Mouse (Mus musculus): Measurements from ENCODE around the gene Snap47. TPM values are rescaled to one million over a fixed set of nuclear protein-coding genes. Genes with fewer than 3 reads are reported as not detected.

The Snap47 gene
- polyA plus RNA-seq, 1 experiment from 2014 or later, result 445 TPM

- H3K27me3 ChIP-seq (replicated peaks; ENCODE audit: control insufficient read depth, insufficient read depth, low read length), result no peaks in the 10 kb centered on the region
- peaks cover 15% of the 10 kb centered on the region for H3K36me3 ChIP-seq (ENCODE audit: control insufficient read depth, insufficient read depth)
- H3K9ac ChIP-seq (replicated peaks; ENCODE audit: low read depth, low read length), result no peak overlapping the region
- H3K4me1 ChIP-seq (replicated peaks; ENCODE audit: control insufficient read depth, insufficient read depth, low read length), result no peaks in the 10 kb centered on the region
- H3K27ac ChIP-seq (ENCODE audit: low read length), result no peak overlapping the region
- no peak for ATAC-seq
- no peak overlapping the region for H3K4me3 ChIP-seq (replicated peaks; ENCODE audit: low read length)
- WGBS, result 91% methylated on average over 1 of the region's 1 CpGs
- no peak overlapping the region for H3K4me2 ChIP-seq (ENCODE audit: low read length)
- no peaks in the 10 kb centered on the region for H3K9me3 ChIP-seq (ENCODE audit: control insufficient read depth, low read length)
Measured at GRCm38 (mm10) chr11:59429959-59430358, 21.0 kb downstream of the Snap47 start.

GRCm38 (mm10) chr11:59428057-59428660 is 22.8 kb downstream of the Snap47 start:
- H3K4me2 ChIP-seq (ENCODE audit: low read length), result no peak overlapping the region
- peaks cover 14% of the 10 kb centered on the region for H3K36me3 ChIP-seq (ENCODE audit: control insufficient read depth, insufficient read depth)
- H3K27me3 ChIP-seq (replicated peaks; ENCODE audit: control insufficient read depth, insufficient read depth, low read length), result no peaks in the 10 kb centered on the region
- no peak overlapping the region for H3K9ac ChIP-seq (replicated peaks; ENCODE audit: low read depth, low read length)
- H3K4me1 ChIP-seq (replicated peaks; ENCODE audit: control insufficient read depth, insufficient read depth, low read length), result no peaks in the 10 kb centered on the region
- no peak overlapping the region for H3K27ac ChIP-seq (ENCODE audit: low read length)
- WGBS, result 91% methylated on average over 9 of the region's 9 CpGs
- no peak for ATAC-seq
- H3K9me3 ChIP-seq (ENCODE audit: control insufficient read depth, low read length), result no peaks in the 10 kb centered on the region
- H3K4me3 ChIP-seq (replicated peaks; ENCODE audit: low read length), result no peak overlapping the region

GRCm38 (mm10) chr11:59425671-59426101 is 25.3 kb downstream of the Snap47 start:
- Histone ChIP-seq H3K36me3 (ENCODE audit: control insufficient read depth, insufficient read depth) (peaks cover 17% of the 10 kb centered on the region), H3K4me2 (ENCODE audit: low read length) (no peak overlapping the region), H3K4me3 (replicated peaks; ENCODE audit: low read length) (no peak overlapping the region), H3K9me3 (ENCODE audit: control insufficient read depth, low read length) (no peaks in the 10 kb centered on the region), H3K27ac (ENCODE audit: low read length) (no peak overlapping the region), H3K9ac (replicated peaks; ENCODE audit: low read depth, low read length) (no peak overlapping the region), H3K27me3 (replicated peaks; ENCODE audit: control insufficient read depth, insufficient read depth, low read length) (no peaks in the 10 kb centered on the region), H3K4me1 (replicated peaks; ENCODE audit: control insufficient read depth, insufficient read depth, low read length) (no peaks in the 10 kb centered on the region)
- WGBS, result 60% methylated on average over 7 of the region's 7 CpGs
- no peak for ATAC-seq

GRCm38 (mm10) chr11:59423010-59423588 is 27.9 kb downstream of the Snap47 start:
- Histone ChIP-seq H3K27me3 (replicated peaks; ENCODE audit: control insufficient read depth, insufficient read depth, low read length) (no peaks in the 10 kb centered on the region), H3K4me2 (ENCODE audit: low read length) (no peak overlapping the region), H3K4me3 (replicated peaks; ENCODE audit: low read length) (no peak overlapping the region), H3K36me3 (ENCODE audit: control insufficient read depth, insufficient read depth) (peaks cover 17% of the 10 kb centered on the region), H3K4me1 (replicated peaks; ENCODE audit: control insufficient read depth, insufficient read depth, low read length) (no peaks in the 10 kb centered on the region), H3K27ac (ENCODE audit: low read length) (no peak overlapping the region), H3K9me3 (ENCODE audit: control insufficient read depth, low read length) (no peaks in the 10 kb centered on the region), H3K9ac (replicated peaks; ENCODE audit: low read depth, low read length) (no peak overlapping the region)
- no peak for ATAC-seq
- WGBS, result 84% methylated on average over 5 of the region's 5 CpGs

- no peaks in the 10 kb centered on the region for H3K9me3 ChIP-seq (ENCODE audit: control insufficient read depth, low read length)
- H3K4me3 ChIP-seq (replicated peaks; ENCODE audit: low read length), result no peak overlapping the region
- H3K27me3 ChIP-seq (replicated peaks; ENCODE audit: control insufficient read depth, insufficient read depth, low read length), result no peaks in the 10 kb centered on the region
- no peak for ATAC-seq
- H3K9ac ChIP-seq (replicated peaks; ENCODE audit: low read depth, low read length), result no peak overlapping the region
- 94% methylated on average over 2 of the region's 2 CpGs for WGBS
- no peaks in the 10 kb centered on the region for H3K4me1 ChIP-seq (replicated peaks; ENCODE audit: control insufficient read depth, insufficient read depth, low read length)
- peaks cover 18% of the 10 kb centered on the region for H3K36me3 ChIP-seq (ENCODE audit: control insufficient read depth, insufficient read depth)
- no peak overlapping the region for H3K4me2 ChIP-seq (ENCODE audit: low read length)
- H3K27ac ChIP-seq (ENCODE audit: low read length), result no peak overlapping the region
Measured at GRCm38 (mm10) chr11:59421967-59422366, 29.0 kb downstream of the Snap47 start.

- H3K4me3 ChIP-seq (replicated peaks; ENCODE audit: low read length), result no peak overlapping the region
- H3K9ac ChIP-seq (replicated peaks; ENCODE audit: low read depth, low read length), result no peak overlapping the region
- no peak overlapping the region for H3K27ac ChIP-seq (ENCODE audit: low read length)
- 90% methylated on average over 8 of the region's 8 CpGs for WGBS
- H3K9me3 ChIP-seq (ENCODE audit: control insufficient read depth, low read length), result no peaks in the 10 kb centered on the region
- no peaks in the 10 kb centered on the region for H3K27me3 ChIP-seq (replicated peaks; ENCODE audit: control insufficient read depth, insufficient read depth, low read length)
- no peak for ATAC-seq
- H3K4me2 ChIP-seq (ENCODE audit: low read length), result no peak overlapping the region
- no peaks in the 10 kb centered on the region for H3K4me1 ChIP-seq (replicated peaks; ENCODE audit: control insufficient read depth, insufficient read depth, low read length)
- H3K36me3 ChIP-seq (ENCODE audit: control insufficient read depth, insufficient read depth), result peaks cover 18% of the 10 kb centered on the region
Measured at GRCm38 (mm10) chr11:59421436-59421835, 29.6 kb downstream of the Snap47 start.

GRCm38 (mm10) chr11:59418708-59419107 is 32.3 kb downstream of the Snap47 start:
- H3K9ac ChIP-seq (replicated peaks; ENCODE audit: low read depth, low read length), result no peak overlapping the region
- H3K4me1 ChIP-seq (replicated peaks; ENCODE audit: control insufficient read depth, insufficient read depth, low read length), result no peaks in the 10 kb centered on the region
- no peak for ATAC-seq
- no peak overlapping the region for H3K4me3 ChIP-seq (replicated peaks; ENCODE audit: low read length)
- no peak overlapping the region for H3K27ac ChIP-seq (ENCODE audit: low read length)
- no peak overlapping the region for H3K4me2 ChIP-seq (ENCODE audit: low read length)
- WGBS, result 72% methylated on average over 5 of the region's 5 CpGs
- no peaks in the 10 kb centered on the region for H3K9me3 ChIP-seq (ENCODE audit: control insufficient read depth, low read length)
- no peaks in the 10 kb centered on the region for H3K27me3 ChIP-seq (replicated peaks; ENCODE audit: control insufficient read depth, insufficient read depth, low read length)
- H3K36me3 ChIP-seq (ENCODE audit: control insufficient read depth, insufficient read depth), result peaks cover 19% of the 10 kb centered on the region

- Histone ChIP-seq H3K4me2 (ENCODE audit: low read length) (no peak overlapping the region), H3K36me3 (ENCODE audit: control insufficient read depth, insufficient read depth) (peaks cover 10% of the 10 kb centered on the region; the same call in 1 of the 2 replicates), H3K9ac (replicated peaks; ENCODE audit: low read depth, low read length) (no peak overlapping the region), H3K9me3 (ENCODE audit: control insufficient read depth, low read length) (no peaks in the 10 kb centered on the region), H3K4me3 (replicated peaks; ENCODE audit: low read length) (no peak overlapping the region), H3K4me1 (replicated peaks; ENCODE audit: control insufficient read depth, insufficient read depth, low read length) (peaks cover 7% of the 10 kb centered on the region), H3K27ac (ENCODE audit: low read length) (no peak overlapping the region), H3K27me3 (replicated peaks; ENCODE audit: control insufficient read depth, insufficient read depth, low read length) (no peaks in the 10 kb centered on the region)
- 87% methylated on average over 13 of the region's 13 CpGs for WGBS
- ATAC-seq, result no peak
Measured at GRCm38 (mm10) chr11:59412999-59413863, 37.8 kb downstream of the Snap47 start.

GRCm38 (mm10) chr11:59412058-59412457 is 38.9 kb downstream of the Snap47 start:
- no peak overlapping the region for H3K27ac ChIP-seq (ENCODE audit: low read length)
- 45% methylated on average over 6 of the region's 6 CpGs for WGBS

More at GRCm38 (mm10) chr11:59412058-59412457, 38.9 kb downstream of the Snap47 start:
- Histone ChIP-seq H3K9me3 (ENCODE audit: control insufficient read depth, low read length) (no peaks in the 10 kb centered on the region), H3K27me3 (replicated peaks; ENCODE audit: control insufficient read depth, insufficient read depth, low read length) (no peaks in the 10 kb centered on the region), H3K36me3 (ENCODE audit: control insufficient read depth, insufficient read depth) (peaks cover 9% of the 10 kb centered on the region), H3K4me1 (replicated peaks; ENCODE audit: control insufficient read depth, insufficient read depth, low read length) (peaks cover 7% of the 10 kb centered on the region), H3K4me2 (ENCODE audit: low read length) (no peak overlapping the region), H3K4me3 (replicated peaks; ENCODE audit: low read length) (no peak overlapping the region), H3K9ac (replicated peaks; ENCODE audit: low read depth, low read length) (no peak overlapping the region)
- ATAC-seq, result no peak

Measured in forebrain, embryonic 16.5 days (tissue).